Mouse (Mus musculus): ENCODE results near the gene Izumo2. TPM values are rescaled to one million over a fixed set of nuclear protein-coding genes. Genes with fewer than 3 reads are reported as not detected.
"Not testable (repeated sequence)": the region's sequence is repeated elsewhere in the genome, so short reads cannot be mapped to it uniquely, and the experiment has no call there.

Gene Izumo2
- total and polyA plus RNA-seq, 2 experiments from 2014 or later, result not detected

DNA sequence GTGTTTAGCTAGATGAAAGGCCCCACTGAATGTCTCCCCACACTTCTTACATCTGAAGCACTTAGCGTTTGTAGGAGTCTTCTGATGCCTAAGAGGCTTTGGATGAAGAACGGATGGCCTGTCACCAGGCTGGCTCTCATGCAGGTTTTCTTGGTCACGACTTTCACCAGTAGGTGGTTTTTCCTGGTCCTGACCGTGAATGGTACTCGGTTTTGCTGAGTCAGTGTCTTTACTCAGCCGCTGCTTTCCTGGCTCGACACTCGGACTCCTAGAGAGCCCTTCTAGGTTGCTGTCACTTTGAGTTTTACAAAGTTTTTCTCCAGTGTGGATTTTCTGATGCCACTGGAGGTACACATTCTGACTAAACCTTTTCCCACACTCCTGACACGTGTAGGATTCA lies 25.2 kb downstream of the Izumo2 start:
- no peak for TF ChIP-seq CTCF (IDR thresholded peaks at IDR 0.05)
- Histone ChIP-seq H3K9ac (replicated peaks; ENCODE audit: low read length, poor library complexity, severe bottlenecking) (no peak overlapping the region), H3K4me2 (ENCODE audit: low read depth, low read length, poor library complexity, severe bottlenecking) (no peak overlapping the region), H3K4me3 (ENCODE audit: low read depth, low read length) (no peak overlapping the region), H3K36me3 (ENCODE audit: insufficient read depth, low read length) (peaks cover 23% of the 10 kb centered on the region), H3K27ac (ENCODE audit: low read depth, low read length) (no peak overlapping the region), H3K4me1 (ENCODE audit: insufficient read depth, low read length) (no peaks in the 10 kb centered on the region), H3K27me3 (ENCODE audit: insufficient read depth, low read length) (no peaks in the 10 kb centered on the region), H3K9me3 (ENCODE audit: low read length) (no peaks in the 10 kb centered on the region)
- WGBS, result 89% methylated on average over 9 of the region's 9 CpGs
- ATAC-seq (ENCODE audit: low FRiP score) (no peak), DNase-seq (ENCODE audit: low spot score) (no peak)

DNA sequence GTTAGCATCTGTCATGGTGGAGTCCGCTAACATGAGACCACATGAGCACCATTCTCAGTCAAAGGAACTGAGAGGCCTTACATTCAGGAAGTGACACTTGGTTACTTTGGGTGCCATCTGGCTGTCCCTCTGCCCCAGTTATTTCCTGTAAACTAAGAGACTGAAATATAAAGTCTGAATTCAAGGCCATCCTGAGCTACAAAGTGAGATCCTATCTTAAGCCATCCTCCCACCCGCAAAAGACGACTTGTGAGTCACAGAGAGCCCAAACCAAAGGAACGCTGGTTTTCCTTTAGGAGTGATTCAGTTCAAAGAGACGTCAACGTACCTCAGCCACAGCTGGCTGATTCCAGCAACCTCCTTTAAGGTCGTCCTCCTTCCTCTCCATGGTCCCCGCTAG lies 32.8 kb downstream of the Izumo2 start:
- ATAC-seq (ENCODE audit: low FRiP score) (no peak), DNase-seq (ENCODE audit: low spot score) (no peak)
- no peak for TF ChIP-seq CTCF (IDR thresholded peaks at IDR 0.05)
- no peaks in the 10 kb centered on the region for H3K4me1 ChIP-seq (ENCODE audit: insufficient read depth, low read length)
- no peak overlapping the region for H3K4me3 ChIP-seq (ENCODE audit: low read depth, low read length)
- peaks cover 4% of the 10 kb centered on the region; the same call in 1 of the 2 replicates for H3K36me3 ChIP-seq (ENCODE audit: insufficient read depth, low read length)
- H3K27ac ChIP-seq (ENCODE audit: low read depth, low read length), result no peak overlapping the region
- WGBS, result 81% methylated on average over 8 of the region's 8 CpGs
- no peaks in the 10 kb centered on the region for H3K27me3 ChIP-seq (ENCODE audit: insufficient read depth, low read length)
- no peak overlapping the region for H3K4me2 ChIP-seq (ENCODE audit: low read depth, low read length, poor library complexity, severe bottlenecking)
- H3K9me3 ChIP-seq (ENCODE audit: low read length), result no peaks in the 10 kb centered on the region
- H3K9ac ChIP-seq (replicated peaks; ENCODE audit: low read length, poor library complexity, severe bottlenecking), result no peak overlapping the region

DNA sequence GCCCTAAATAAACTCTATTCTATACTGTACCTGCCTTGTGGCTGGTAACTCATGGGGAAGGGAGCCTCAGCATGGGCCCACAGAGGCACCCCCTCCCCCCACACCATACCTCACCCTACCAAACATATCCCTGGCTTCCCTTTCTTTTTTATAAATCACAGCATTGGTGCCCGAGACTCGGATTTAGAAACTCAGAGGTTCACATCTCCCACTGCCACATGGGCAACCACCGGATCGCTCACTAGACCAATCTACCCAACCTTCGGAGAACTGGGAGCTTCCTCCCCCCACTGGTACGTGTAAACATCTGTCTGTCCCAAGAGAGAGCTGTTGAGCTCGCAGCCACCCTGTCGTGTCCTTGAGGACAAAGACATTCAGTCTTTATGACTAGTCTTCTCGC lies 35.7 kb downstream of the Izumo2 start:
- peak overlapping the region; percentile 66 for H3K27ac ChIP-seq (ENCODE audit: low read depth, low read length)
- 29% methylated on average over 9 of the region's 9 CpGs for WGBS
- H3K36me3 ChIP-seq (ENCODE audit: insufficient read depth, low read length), result no peaks in the 10 kb centered on the region
- no peaks in the 10 kb centered on the region for H3K9me3 ChIP-seq (ENCODE audit: low read length)
- no peak for ATAC-seq (ENCODE audit: low FRiP score)
- peaks cover 6% of the 10 kb centered on the region; the same call in 1 of the 2 replicates for H3K4me1 ChIP-seq (ENCODE audit: insufficient read depth, low read length)
- H3K27me3 ChIP-seq (ENCODE audit: insufficient read depth, low read length), result no peaks in the 10 kb centered on the region
- peak overlapping the region; percentile 52; the same call in 1 of the 2 replicates for H3K9ac ChIP-seq (replicated peaks; ENCODE audit: low read length, poor library complexity, severe bottlenecking)
- peak overlapping the region; percentile 43 for H3K4me3 ChIP-seq (ENCODE audit: low read depth, low read length)
- no peak for DNase-seq (ENCODE audit: low spot score)
- no peak for TF ChIP-seq CTCF (IDR thresholded peaks at IDR 0.05)
- peak overlapping the region; percentile 60 for H3K4me2 ChIP-seq (ENCODE audit: low read depth, low read length, poor library complexity, severe bottlenecking)

DNA sequence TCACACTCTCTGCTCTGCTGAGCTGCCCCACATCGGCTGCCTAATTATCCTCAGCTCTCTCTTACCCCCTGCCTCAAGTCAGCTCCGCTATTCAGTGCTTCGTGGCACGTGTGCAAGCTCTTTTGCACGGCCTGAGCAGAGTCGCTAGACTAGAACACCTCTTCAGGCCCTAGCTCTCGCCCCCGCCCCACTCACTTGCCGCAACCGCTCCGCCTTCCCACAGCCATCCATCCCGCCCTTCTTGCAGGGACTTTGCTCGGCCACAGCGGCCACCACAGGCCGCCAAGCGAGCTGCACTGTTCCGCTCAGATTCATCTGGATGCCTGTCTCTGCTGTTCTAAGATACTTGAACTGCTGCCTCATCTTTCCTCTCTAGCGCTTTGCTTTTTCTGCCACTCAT lies 36.5 kb downstream of the Izumo2 start:
- Histone ChIP-seq H3K9ac (replicated peaks; ENCODE audit: low read length, poor library complexity, severe bottlenecking) (peak overlapping the region; percentile 52; the same call in 1 of the 2 replicates), H3K4me2 (ENCODE audit: low read depth, low read length, poor library complexity, severe bottlenecking) (peak overlapping the region; percentile 60), H3K27ac (ENCODE audit: low read depth, low read length) (peak overlapping the region; percentile 66), H3K27me3 (ENCODE audit: insufficient read depth, low read length) (no peaks in the 10 kb centered on the region), H3K36me3 (ENCODE audit: insufficient read depth, low read length) (no peaks in the 10 kb centered on the region), H3K4me1 (ENCODE audit: insufficient read depth, low read length) (peaks cover 6% of the 10 kb centered on the region; the same call in 1 of the 2 replicates), H3K4me3 (ENCODE audit: low read depth, low read length) (peak overlapping the region; percentile 43), H3K9me3 (ENCODE audit: low read length) (no peaks in the 10 kb centered on the region)
- peak; percentile 78 for ATAC-seq (ENCODE audit: low FRiP score)
- WGBS, result under 1% methylated on average over 18 of the region's 18 CpGs
- peak; percentile 92 for TF ChIP-seq CTCF (IDR thresholded peaks at IDR 0.05)
- DNase-seq (ENCODE audit: low spot score), result peak; percentile 91

DNA sequence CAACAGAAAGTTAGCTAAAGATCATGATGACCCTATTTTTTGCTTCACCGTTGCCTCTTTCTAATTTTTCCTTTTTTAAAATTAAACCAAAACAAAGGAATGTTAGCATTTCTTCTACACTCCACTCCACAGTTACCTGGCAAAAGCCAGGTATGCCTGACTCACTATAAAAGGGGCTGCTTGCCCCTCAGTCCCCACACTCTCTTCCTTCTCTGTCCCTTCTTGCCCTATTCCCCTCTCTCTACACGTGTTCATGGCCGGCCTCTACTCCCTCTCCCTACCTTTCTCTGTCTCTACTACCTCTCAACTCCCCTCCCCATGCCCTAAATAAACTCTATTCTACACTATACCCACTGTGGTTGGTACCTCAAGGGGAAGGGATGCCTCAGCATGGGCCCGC lies 38.6 kb downstream of the Izumo2 start:
- H3K4me3 ChIP-seq (ENCODE audit: low read depth, low read length), result no peak overlapping the region
- WGBS, result 65% methylated on average over 4 of the region's 4 CpGs
- no peak overlapping the region for H3K27ac ChIP-seq (ENCODE audit: low read depth, low read length)
- no peak overlapping the region for H3K4me2 ChIP-seq (ENCODE audit: low read depth, low read length, poor library complexity, severe bottlenecking)
- no peaks in the 10 kb centered on the region for H3K27me3 ChIP-seq (ENCODE audit: insufficient read depth, low read length)
- peaks cover 6% of the 10 kb centered on the region; the same call in 1 of the 2 replicates for H3K4me1 ChIP-seq (ENCODE audit: insufficient read depth, low read length)
- no peak for ATAC-seq (ENCODE audit: low FRiP score)
- no peak for TF ChIP-seq CTCF (IDR thresholded peaks at IDR 0.05)
- no peak overlapping the region for H3K9ac ChIP-seq (replicated peaks; ENCODE audit: low read length, poor library complexity, severe bottlenecking)
- no peaks in the 10 kb centered on the region for H3K36me3 ChIP-seq (ENCODE audit: insufficient read depth, low read length)
- DNase-seq (ENCODE audit: low spot score), result no peak
- no peaks in the 10 kb centered on the region for H3K9me3 ChIP-seq (ENCODE audit: low read length)

DNA sequence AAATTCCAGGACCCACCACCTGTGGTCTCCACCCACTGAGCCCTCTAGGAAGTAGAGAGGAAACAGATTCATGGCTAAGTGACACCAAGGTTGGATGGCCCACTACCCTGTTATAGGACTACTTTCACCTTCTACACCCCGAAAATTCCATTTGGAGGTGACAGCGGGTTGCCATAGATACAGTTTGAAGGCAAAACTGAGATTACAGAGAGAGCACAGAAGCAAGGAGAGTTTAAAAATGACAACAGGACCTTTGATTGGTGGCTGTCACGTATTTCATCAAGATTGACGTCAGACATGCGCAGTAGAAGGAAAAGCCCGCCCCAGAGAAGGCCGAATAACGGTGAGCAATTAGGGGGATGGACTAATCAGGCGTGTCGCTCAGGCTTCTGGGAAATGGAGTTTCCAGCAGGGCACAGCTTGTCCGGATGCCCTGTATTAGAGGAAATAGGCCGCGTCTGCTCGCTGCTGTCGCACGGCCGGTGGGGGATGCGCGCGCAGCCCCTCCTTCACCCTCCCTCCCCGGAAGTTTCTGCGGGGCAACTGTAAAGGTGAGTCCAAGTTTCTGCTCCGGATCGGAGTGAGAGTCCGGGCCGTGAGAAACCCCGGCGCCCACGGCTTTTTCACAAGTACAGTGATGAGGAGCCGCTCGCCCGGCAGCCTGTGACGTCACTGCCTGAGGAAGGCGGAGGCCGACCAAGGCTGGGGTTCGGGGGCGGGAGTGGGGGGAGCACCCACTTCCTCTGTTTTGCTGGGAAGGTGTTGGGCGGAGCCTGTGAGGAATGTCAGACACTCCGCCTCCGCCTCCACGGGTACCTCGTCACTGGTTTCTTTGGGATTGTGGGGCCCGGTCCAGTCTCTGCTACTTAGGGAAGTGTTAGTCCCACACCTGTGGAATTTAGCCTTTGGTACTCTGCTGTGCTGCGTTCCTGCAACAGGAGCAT lies 39.8 kb downstream of the Izumo2 start, which contains the start of gene Vrk3:
Gene Vrk3, plus strand, starts transcription at position 313 of the 944 bp plus-strand sequence.
- TF ChIP-seq CTCF (IDR thresholded peaks at IDR 0.05), result no peak; the same call in 1 of the 2 replicates
- Histone ChIP-seq H3K9me3 (ENCODE audit: low read length) (no peaks in the 10 kb centered on the region), H3K36me3 (ENCODE audit: insufficient read depth, low read length) (peaks cover 3% of the 10 kb centered on the region; the same call in 1 of the 2 replicates), H3K27ac (ENCODE audit: low read depth, low read length) (peak within 1 kb of the TSS; percentile 68), H3K27me3 (ENCODE audit: insufficient read depth, low read length) (no peaks in the 10 kb centered on the region), H3K4me3 (ENCODE audit: low read depth, low read length) (peak within 1 kb of the TSS; percentile 58), H3K4me2 (ENCODE audit: low read depth, low read length, poor library complexity, severe bottlenecking) (peak within 1 kb of the TSS; percentile 64), H3K4me1 (ENCODE audit: insufficient read depth, low read length) (peaks cover 6% of the 10 kb centered on the region; the same call in 1 of the 2 replicates), H3K9ac (replicated peaks; ENCODE audit: low read length, poor library complexity, severe bottlenecking) (peak within 1 kb of the TSS; percentile 25)
- WGBS, result under 1% methylated on average over 44 of the region's 44 CpGs
- DNase-seq (ENCODE audit: low spot score), result peak; percentile 99
- ATAC-seq (ENCODE audit: low FRiP score), result peak; percentile 95

DNA sequence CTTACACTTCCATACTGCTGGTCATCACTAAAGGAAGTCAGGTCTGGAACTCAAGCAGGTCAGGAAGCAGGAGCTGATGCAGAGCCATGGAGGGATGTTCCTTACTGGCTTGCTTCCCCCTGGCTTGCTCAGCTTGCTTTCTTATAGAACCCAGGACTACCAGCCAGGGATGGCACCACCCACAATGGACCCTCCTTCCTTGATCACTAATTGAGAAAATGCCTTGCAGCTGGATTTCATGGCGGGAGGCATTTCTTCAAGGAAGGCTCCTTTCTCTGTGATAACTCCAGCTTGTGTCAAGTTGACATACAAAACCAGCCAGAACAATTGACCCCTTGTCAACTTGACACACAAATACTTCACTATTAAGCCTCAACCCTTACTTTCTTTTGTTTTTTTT lies 42.4 kb downstream of the Izumo2 start, which contains the start of gene Zfp473:
Gene Zfp473, minus strand, starts transcription at position 101 of the 400 bp plus-strand sequence.
- H3K9me3 ChIP-seq (ENCODE audit: low read length); H3K27ac ChIP-seq (ENCODE audit: low read depth, low read length); H3K4me2 ChIP-seq (ENCODE audit: low read depth, low read length, poor library complexity, severe bottlenecking); ATAC-seq (ENCODE audit: low FRiP score); H3K9ac ChIP-seq (replicated peaks; ENCODE audit: low read length, poor library complexity, severe bottlenecking); H3K4me1 ChIP-seq (ENCODE audit: insufficient read depth, low read length); H3K27me3 ChIP-seq (ENCODE audit: insufficient read depth, low read length); DNase-seq (ENCODE audit: low spot score); H3K4me3 ChIP-seq (ENCODE audit: low read depth, low read length): not testable (repeated sequence)
- 80% methylated on average over 1 of the region's 1 CpGs for WGBS
- H3K36me3 ChIP-seq (ENCODE audit: insufficient read depth, low read length), result peaks cover 15% of the 10 kb centered on the region

Measured in midbrain, postnatal 0 days (tissue).